Mouse (Mus musculus) thymus, adult 2 months (tissue): ENCODE data around the gene Caprin1.

ENCODE experiments used
- CTCF ChIP-seq: fragments of 200-500 bp; IDR thresholded peaks from 2 replicates; pipeline ENCODE4 v1.5.1; 2012; ENCODE audit warnings: mild to moderate bottlenecking, control low read depth, low read length, moderate library complexity, borderline replicate concordance; ENCODE audit not compliant: control insufficient read depth, poor library complexity, insufficient read depth; ENCODE audit errors: extremely low read depth
- POLR2A ChIP-seq: fragments of 200-500 bp; IDR thresholded peaks from 2 replicates; pipeline ENCODE4 v1.6.1; 2012; ENCODE audit warnings: mild to moderate bottlenecking, low read length, control low read depth, moderate library complexity; ENCODE audit not compliant: control insufficient read depth, poor library complexity, insufficient read depth; ENCODE audit errors: extremely low read depth

DNA sequence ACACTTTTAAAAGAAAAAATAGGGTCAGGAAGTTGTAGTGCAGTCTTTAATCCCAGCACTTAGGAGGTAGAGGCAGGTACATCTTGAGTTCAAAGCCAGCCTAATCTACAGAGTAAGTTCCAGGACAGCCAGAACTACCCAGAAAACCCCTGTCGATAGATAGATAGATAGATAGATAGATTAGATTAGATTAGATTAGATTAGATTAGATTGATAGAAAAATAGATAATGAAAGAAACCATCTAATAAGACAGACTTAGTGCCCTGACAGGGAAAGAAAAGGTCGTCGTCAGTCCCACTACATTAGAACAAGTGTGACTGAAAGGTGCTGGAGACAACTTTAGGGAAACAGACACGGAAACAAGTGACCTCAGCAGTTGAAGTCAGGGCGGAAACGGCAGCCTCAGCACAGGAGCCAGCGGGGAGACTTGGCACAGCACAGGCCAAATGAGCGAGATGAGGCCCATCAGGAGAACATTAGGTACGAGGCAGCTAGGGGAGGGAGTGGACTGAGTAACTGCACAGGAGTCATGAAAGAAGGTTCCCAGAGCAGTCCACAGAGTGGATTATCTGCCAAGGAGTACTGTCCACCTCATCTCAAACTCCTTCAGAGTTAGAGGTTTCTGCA is 41.9 kb downstream of the Caprin1 start:
- no peak for TF ChIP-seq POLR2A
- no peak for TF ChIP-seq CTCF
